Mouse (Mus musculus) cerebellum, adult 9-10 months (tissue): ENCODE measurements around the gene Arhgef3.

Experiments
- DNase-seq: peaks from one replicate; pipeline ENCODE4 v3.0.0; 2022

Gene Arhgef3

GRCm38 (mm10) chr14:27389722-27390121 is 275.0 kb downstream of the Arhgef3 start:
- DNase-seq: no peak

GRCm38 (mm10) chr14:27390663-27391062 is 276.0 kb downstream of the Arhgef3 start:
- DNase-seq: no peak

GRCm38 (mm10) chr14:27391776-27392308 is 277.1 kb downstream of the Arhgef3 start:
- no peak for DNase-seq

GRCm38 (mm10) chr14:27392660-27393059 is 278.0 kb downstream of the Arhgef3 start:
- DNase-seq: peak; percentile 33

- DNase-seq: no peak
Observed at GRCm38 (mm10) chr14:27393806-27394205, 279.1 kb downstream of the Arhgef3 start.

- DNase-seq: no peak
Observed at GRCm38 (mm10) chr14:27396424-27396823, 281.7 kb downstream of the Arhgef3 start.

- no peak for DNase-seq
Observed at GRCm38 (mm10) chr14:27397526-27397925, 282.8 kb downstream of the Arhgef3 start.

GRCm38 (mm10) chr14:27400495-27400894 is 285.8 kb downstream of the Arhgef3 start:
- DNase-seq: no peak

GRCm38 (mm10) chr14:27401717-27402278 is 287.1 kb downstream of the Arhgef3 start:
- no peak for DNase-seq

GRCm38 (mm10) chr14:27402332-27403250 is 287.9 kb downstream of the Arhgef3 start:
- DNase-seq: no peak

GRCm38 (mm10) chr14:27405452-27405851 is 290.8 kb downstream of the Arhgef3 start:
- no peak for DNase-seq

- DNase-seq: no peak
Observed at GRCm38 (mm10) chr14:27405947-27406346, 291.2 kb downstream of the Arhgef3 start.

- DNase-seq: no peak
Observed at GRCm38 (mm10) chr14:27408240-27408639, 293.5 kb downstream of the Arhgef3 start.

- DNase-seq: no peak
Observed at GRCm38 (mm10) chr14:27409662-27410061, 295.0 kb downstream of the Arhgef3 start.

GRCm38 (mm10) chr14:27411492-27411891 is 296.8 kb downstream of the Arhgef3 start:
- DNase-seq: no peak

GRCm38 (mm10) chr14:27412699-27413098 is 298.0 kb downstream of the Arhgef3 start:
- no peak for DNase-seq

GRCm38 (mm10) chr14:27413961-27414360 is 299.3 kb downstream of the Arhgef3 start:
- DNase-seq: peak; percentile 69

- DNase-seq: no peak
Observed at GRCm38 (mm10) chr14:27420816-27421215, 306.1 kb downstream of the Arhgef3 start.

GRCm38 (mm10) chr14:27422301-27422700 is 307.6 kb downstream of the Arhgef3 start:
- DNase-seq: no peak

GRCm38 (mm10) chr14:27428573-27428972 is 313.9 kb downstream of the Arhgef3 start, which contains the start of gene Fam208a:
Gene Fam208a, plus strand, starts transcription at chr14:27428834.
- peak; percentile 94 for DNase-seq

GRCm38 (mm10) chr14:27428973-27429711 is 314.4 kb downstream of the Arhgef3 start:
- peak; percentile 91 for DNase-seq

- peak; percentile 31 for DNase-seq
Observed at GRCm38 (mm10) chr14:27430280-27430679, 315.6 kb downstream of the Arhgef3 start.

GRCm38 (mm10) chr14:27432064-27432463 is 317.4 kb downstream of the Arhgef3 start:
- DNase-seq: no peak
